Mouse (Mus musculus) ES-Bruce4 (cell line): Measurements from ENCODE around the gene Oxa1l.

Source experiments
- CTCF ChIP-seq: IDR thresholded peaks from one replicate; pipeline ENCODE4 v1.8.1; 2011; ENCODE audit warnings: low read depth, low read length
- EP300 ChIP-seq: IDR thresholded peaks from 2 replicates; pipeline ENCODE4 v1.6.1; 2011; ENCODE audit warnings: low read depth, low read length; ENCODE audit not compliant: insufficient read depth
- POLR2A ChIP-seq: IDR thresholded peaks from one replicate; pipeline ENCODE4 v1.8.1; 2011; ENCODE audit warnings: low read length; ENCODE audit not compliant: insufficient read depth

- peak; percentile 74 for TF ChIP-seq CTCF
- no peak for TF ChIP-seq EP300
- no peak for TF ChIP-seq POLR2A
These were observed 57.0 kb downstream of the Oxa1l start, which contains the start of gene Slc7a7 for GRCm38 (mm10) chr14:54417623-54418081.
